Mouse (Mus musculus): ENCODE results near the gene Nmnat3. TPM values are rescaled to one million over a fixed set of nuclear protein-coding genes. Genes with fewer than 3 reads are reported as not detected.

Gene Nmnat3
- total and polyA plus RNA-seq, 2 experiments: 9.2 to 11.1 TPM

- Histone ChIP-seq H3K79me2 (ENCODE audit: control insufficient read depth, insufficient read depth, low read length) (no peaks in the 10 kb centered on the region), H3K9ac (ENCODE audit: low read depth, low read length) (no peak overlapping the region), H3K27ac (replicated peaks; ENCODE audit: insufficient read depth, low read depth, low read length) (no peak overlapping the region), H3K4me3 (ENCODE audit: insufficient read depth, low read depth, low read length) (no peak overlapping the region), H3K36me3 (ENCODE audit: control insufficient read depth, insufficient read depth, low read length) (no peaks in the 10 kb centered on the region), H3K4me1 (ENCODE audit: control insufficient read depth, insufficient read depth, low read length) (peaks cover 9% of the 10 kb centered on the region), H3K27me3 (ENCODE audit: control insufficient read depth, insufficient read depth, low read length) (no peaks in the 10 kb centered on the region)
- no peak for TF ChIP-seq POLR2A (IDR thresholded peaks at IDR 0.05; ENCODE audit: extremely low read depth, insufficient read depth, low read length)
- no peak for TF ChIP-seq CTCF (IDR thresholded peaks at IDR 0.05; ENCODE audit: low read depth, low read length)
- WGBS: 95% methylated on average over 1 of the region's 1 CpGs
- no peak for DNase-seq (ENCODE audit: extremely low read depth, low read depth, low spot score)
These were observed 38.9 kb downstream of the Nmnat3 start for GRCm38 (mm10) chr9:98326088-98326487.

DNA sequence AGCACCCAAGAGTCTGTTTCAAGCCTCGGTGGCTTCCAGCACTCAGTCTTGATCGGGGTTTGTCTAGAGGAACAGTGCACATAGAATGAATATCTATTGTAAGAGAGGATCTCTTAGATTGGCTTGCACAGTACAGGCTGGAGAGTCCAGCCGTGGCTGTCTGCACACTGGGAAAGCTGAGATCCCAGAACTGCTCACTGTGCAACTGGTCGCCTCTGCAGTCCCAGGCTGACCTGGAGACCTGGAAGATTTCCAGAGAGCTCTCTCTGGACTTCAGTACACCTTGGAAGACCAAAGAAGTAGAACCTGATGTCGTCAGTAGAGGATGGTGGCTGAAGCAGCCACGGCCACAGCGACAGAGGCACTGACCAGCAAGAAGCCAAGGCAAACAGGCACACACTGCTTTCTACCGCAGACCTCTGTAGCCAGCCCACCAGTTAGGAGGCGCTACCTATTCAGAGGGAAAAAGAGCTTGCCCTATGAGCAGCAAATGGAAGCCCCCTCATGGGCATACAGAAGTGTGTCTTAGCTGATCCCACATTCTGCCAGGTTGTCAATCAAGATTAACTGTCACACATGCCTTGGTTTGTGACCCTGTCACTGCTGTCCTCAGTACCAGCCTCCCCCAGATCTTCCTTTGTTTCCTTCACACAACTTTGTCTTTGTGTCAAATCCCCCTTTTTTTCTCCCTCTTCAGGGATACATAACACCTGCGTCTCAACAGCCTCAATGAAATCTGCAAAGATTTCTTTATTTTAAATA, 41.4 kb downstream of the Nmnat3 start:
- WGBS: 83% methylated on average over 10 of the region's 10 CpGs
- TF ChIP-seq POLR2A (IDR thresholded peaks at IDR 0.05; ENCODE audit: extremely low read depth, insufficient read depth, low read length): no peak
- no peak for TF ChIP-seq CTCF (IDR thresholded peaks at IDR 0.05; ENCODE audit: low read depth, low read length)
- H3K79me2 ChIP-seq (ENCODE audit: control insufficient read depth, insufficient read depth, low read length): no peaks in the 10 kb centered on the region
- no peak overlapping the region for H3K4me3 ChIP-seq (ENCODE audit: insufficient read depth, low read depth, low read length)
- H3K27ac ChIP-seq (replicated peaks; ENCODE audit: insufficient read depth, low read depth, low read length): no peak overlapping the region
- H3K4me1 ChIP-seq (ENCODE audit: control insufficient read depth, insufficient read depth, low read length): peaks cover 9% of the 10 kb centered on the region
- H3K27me3 ChIP-seq (ENCODE audit: control insufficient read depth, insufficient read depth, low read length): no peaks in the 10 kb centered on the region
- H3K9ac ChIP-seq (ENCODE audit: low read depth, low read length): no peak overlapping the region
- no peaks in the 10 kb centered on the region for H3K36me3 ChIP-seq (ENCODE audit: control insufficient read depth, insufficient read depth, low read length)
- peak; percentile 43 for DNase-seq (ENCODE audit: extremely low read depth, low read depth, low spot score)

- peaks cover 9% of the 10 kb centered on the region for H3K4me1 ChIP-seq (ENCODE audit: control insufficient read depth, insufficient read depth, low read length)
- H3K27me3 ChIP-seq (ENCODE audit: control insufficient read depth, insufficient read depth, low read length): no peaks in the 10 kb centered on the region
- TF ChIP-seq CTCF (IDR thresholded peaks at IDR 0.05; ENCODE audit: low read depth, low read length): no peak
- no peak for TF ChIP-seq POLR2A (IDR thresholded peaks at IDR 0.05; ENCODE audit: extremely low read depth, insufficient read depth, low read length)
- peak overlapping the region; percentile 7; the same call in 1 of the 2 replicates for H3K4me3 ChIP-seq (ENCODE audit: insufficient read depth, low read depth, low read length)
- peak overlapping the region; percentile 22; the same call in 1 of the 2 replicates for H3K9ac ChIP-seq (ENCODE audit: low read depth, low read length)
- peak; percentile 98 for DNase-seq (ENCODE audit: extremely low read depth, low read depth, low spot score)
- no peaks in the 10 kb centered on the region for H3K36me3 ChIP-seq (ENCODE audit: control insufficient read depth, insufficient read depth, low read length)
- peak overlapping the region; percentile 34 for H3K27ac ChIP-seq (replicated peaks; ENCODE audit: insufficient read depth, low read depth, low read length)
- H3K79me2 ChIP-seq (ENCODE audit: control insufficient read depth, insufficient read depth, low read length): no peaks in the 10 kb centered on the region
- 13% methylated on average over 20 of the region's 20 CpGs for WGBS
These were observed 42.3 kb downstream of the Nmnat3 start for GRCm38 (mm10) chr9:98329274-98330105.

- Histone ChIP-seq H3K27ac (replicated peaks; ENCODE audit: insufficient read depth, low read depth, low read length) (no peak overlapping the region), H3K79me2 (ENCODE audit: control insufficient read depth, insufficient read depth, low read length) (no peaks in the 10 kb centered on the region), H3K36me3 (ENCODE audit: control insufficient read depth, insufficient read depth, low read length) (no peaks in the 10 kb centered on the region), H3K4me3 (ENCODE audit: insufficient read depth, low read depth, low read length) (no peak overlapping the region), H3K27me3 (ENCODE audit: control insufficient read depth, insufficient read depth, low read length) (no peaks in the 10 kb centered on the region), H3K9ac (ENCODE audit: low read depth, low read length) (no peak overlapping the region), H3K4me1 (ENCODE audit: control insufficient read depth, insufficient read depth, low read length) (peaks cover 9% of the 10 kb centered on the region)
- WGBS: 74% methylated on average over 3 of the region's 3 CpGs
- TF ChIP-seq POLR2A (IDR thresholded peaks at IDR 0.05; ENCODE audit: extremely low read depth, insufficient read depth, low read length) (no peak), CTCF (IDR thresholded peaks at IDR 0.05; ENCODE audit: low read depth, low read length) (no peak)
- DNase-seq (ENCODE audit: extremely low read depth, low read depth, low spot score): no peak
These were observed 46.1 kb downstream of the Nmnat3 start for GRCm38 (mm10) chr9:98333219-98333754.

DNA sequence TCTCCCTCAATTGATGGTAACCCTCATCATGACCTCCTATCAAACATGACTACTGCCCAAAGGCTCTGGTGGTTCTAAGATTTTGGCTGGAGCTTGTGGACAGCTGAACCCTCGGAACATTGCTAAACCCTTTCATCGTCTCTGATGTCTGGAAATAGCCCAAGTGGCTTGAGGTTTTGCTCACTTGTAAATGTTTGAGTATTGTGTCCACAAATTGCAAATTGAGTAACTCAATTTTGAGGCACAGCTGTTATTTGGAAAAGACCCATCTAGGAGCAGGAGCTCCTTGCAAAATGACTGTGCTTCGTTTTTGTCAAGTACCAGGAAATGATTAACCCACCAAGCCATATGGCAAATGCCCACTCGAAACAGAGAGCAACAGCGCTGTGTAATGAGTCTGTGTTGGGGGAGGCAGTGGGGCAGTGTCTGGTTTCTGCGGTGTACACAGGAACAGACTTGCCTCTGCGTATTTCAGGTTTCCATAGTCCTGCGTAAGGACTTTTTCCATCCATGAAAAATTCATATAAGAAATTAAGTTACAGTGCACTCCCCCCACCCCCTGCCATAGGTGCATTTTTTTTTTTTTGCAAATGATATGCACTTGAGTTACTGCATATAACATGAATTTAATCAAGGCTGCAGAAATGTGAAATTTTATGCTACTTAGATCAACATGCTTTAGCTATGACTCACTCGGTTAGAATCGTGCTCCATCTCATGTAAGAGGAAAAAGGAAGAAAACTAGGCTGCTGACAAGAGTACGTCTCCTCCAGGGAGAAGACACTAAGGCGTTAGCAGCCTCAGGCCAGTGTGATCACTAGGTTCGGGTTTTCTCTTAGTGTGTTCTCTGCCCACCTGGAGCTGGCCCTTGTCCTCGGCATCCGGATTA, 50.9 kb downstream of the Nmnat3 start:
- 65% methylated on average over 15 of the region's 15 CpGs for WGBS
- Histone ChIP-seq H3K4me1 (ENCODE audit: control insufficient read depth, insufficient read depth, low read length) (no peaks in the 10 kb centered on the region), H3K9ac (ENCODE audit: low read depth, low read length) (no peak overlapping the region), H3K36me3 (ENCODE audit: control insufficient read depth, insufficient read depth, low read length) (no peaks in the 10 kb centered on the region), H3K27ac (replicated peaks; ENCODE audit: insufficient read depth, low read depth, low read length) (no peak overlapping the region), H3K4me3 (ENCODE audit: insufficient read depth, low read depth, low read length) (no peak overlapping the region), H3K27me3 (ENCODE audit: control insufficient read depth, insufficient read depth, low read length) (no peaks in the 10 kb centered on the region), H3K79me2 (ENCODE audit: control insufficient read depth, insufficient read depth, low read length) (no peaks in the 10 kb centered on the region)
- no peak for TF ChIP-seq CTCF (IDR thresholded peaks at IDR 0.05; ENCODE audit: low read depth, low read length)
- no peak for TF ChIP-seq POLR2A (IDR thresholded peaks at IDR 0.05; ENCODE audit: extremely low read depth, insufficient read depth, low read length)
- peak; percentile 80 for DNase-seq (ENCODE audit: extremely low read depth, low read depth, low spot score)

All from liver, adult 2 months (tissue).